Mouse (Mus musculus) T-helper 17 cell (primary cell): ENCODE measurements at regions not wholly inside any gene's neighbourhood (a gene's known extent, or its start where the extent isn't known, plus 50 kb on each side); places are given as distances from the start of the nearest gene placed in this dataset.

ENCODE experiments used
- in situ Hi-C, 2 experiments: fragments of 300-600 bp; cut with MboI, MseI; formaldehyde crosslinking; loops; 1 replicate in 1 of 2; 2 replicates in 1 of 2; pipeline ENCODE4 v1.15.1; 2025; ENCODE audit warnings: high pct_unique_total_duplicates in 2 of 2

GRCm38 (mm10) chr13:16315689-16316088 is 304.0 kb downstream of the Inhba start:
- in situ Hi-C loops: loop anchor here in 1 of 2 experiments (10.0 kb wide), 2 partner anchors 151 to 1949 kb away; no protein-coding TSS in a partner anchor

GRCm38 (mm10) chr13:16316581-16316980 is 304.9 kb downstream of the Inhba start:
- in situ Hi-C loops: loop anchor here in 1 of 2 experiments (10.0 kb wide), 2 partner anchors 152 to 1948 kb away; no protein-coding TSS in a partner anchor

GRCm38 (mm10) chr13:16317412-16317811 is 305.8 kb downstream of the Inhba start:
- in situ Hi-C loops: loop anchor here in 1 of 2 experiments (10.0 kb wide), 2 partner anchors 153 to 1947 kb away; no protein-coding TSS in a partner anchor

- in situ Hi-C loops: no loop called here
Observed at GRCm38 (mm10) chr13:16320392-16320791, 308.7 kb downstream of the Inhba start.

- in situ Hi-C loops: no loop called here
Observed at GRCm38 (mm10) chr13:16325661-16326060, 314.0 kb downstream of the Inhba start.

GRCm38 (mm10) chr13:16341727-16342126 is 330.1 kb downstream of the Inhba start:
- in situ Hi-C loops: loop anchor here in 1 of 2 experiments (10.0 kb wide), 1 partner anchor 597 kb away; no protein-coding TSS in a partner anchor

- in situ Hi-C loops: loop anchor here in 1 of 2 experiments (10.0 kb wide), 1 partner anchor 597 kb away; no protein-coding TSS in a partner anchor
Observed at GRCm38 (mm10) chr13:16342171-16342570, 330.5 kb downstream of the Inhba start.

- in situ Hi-C loops: loop anchor here in 1 of 2 experiments (10.0 kb wide), 1 partner anchor 599 kb away; no protein-coding TSS in a partner anchor
Observed at GRCm38 (mm10) chr13:16343280-16343945, 331.8 kb downstream of the Inhba start.

GRCm38 (mm10) chr13:16349353-16349752 is 337.7 kb downstream of the Inhba start:
- in situ Hi-C loops: loop anchor here in 1 of 2 experiments (10.0 kb wide), 1 partner anchor 605 kb away; no protein-coding TSS in a partner anchor

GRCm38 (mm10) chr13:16350061-16350460 is 338.4 kb downstream of the Inhba start:
- in situ Hi-C loops: no loop called here

GRCm38 (mm10) chr13:16355316-16355715 is 343.7 kb downstream of the Inhba start:
- in situ Hi-C loops: no loop called here

- in situ Hi-C loops: no loop called here
Observed at GRCm38 (mm10) chr13:16379492-16379891, 367.8 kb downstream of the Inhba start.

- in situ Hi-C loops: no loop called here
Observed at GRCm38 (mm10) chr13:16379949-16380348, 368.3 kb downstream of the Inhba start.

- in situ Hi-C loops: no loop called here
Observed at GRCm38 (mm10) chr13:16382936-16383511, 371.4 kb downstream of the Inhba start.

GRCm38 (mm10) chr13:16416356-16417019 is 404.8 kb downstream of the Inhba start:
- in situ Hi-C loops: loop anchor here in 1 of 2 experiments (25.0 kb wide), 1 partner anchor 1254 kb away; no protein-coding TSS in a partner anchor

- in situ Hi-C loops: loop anchor here (5.0 to 25.0 kb wide), 2 partner anchors 62 to 1262 kb away; no protein-coding TSS in a partner anchor
Observed at GRCm38 (mm10) chr13:16424147-16424546, 412.5 kb downstream of the Inhba start.

- in situ Hi-C loops: no loop called here
Observed at GRCm38 (mm10) chr13:16435436-16435835, 423.8 kb downstream of the Inhba start.

- in situ Hi-C loops: loop anchor here in 1 of 2 experiments (10.0 kb wide), 1 partner anchor 872 kb away; no protein-coding TSS in a partner anchor
Observed at GRCm38 (mm10) chr13:16453234-16453633, 441.6 kb downstream of the Inhba start.

- in situ Hi-C loops: loop anchor here in 1 of 2 experiments (10.0 kb wide), 1 partner anchor 865 kb away; no protein-coding TSS in a partner anchor
Observed at GRCm38 (mm10) chr13:16459743-16460142, 448.1 kb downstream of the Inhba start.

GRCm38 (mm10) chr13:16461681-16462080 is 450.0 kb downstream of the Inhba start:
- in situ Hi-C loops: no loop called here

GRCm38 (mm10) chr13:16464823-16465222 is 453.2 kb downstream of the Inhba start:
- in situ Hi-C loops: no loop called here

GRCm38 (mm10) chr13:16465317-16465716 is 453.7 kb downstream of the Inhba start:
- in situ Hi-C loops: no loop called here
